Mouse (Mus musculus) small intestine, adult 2 months (tissue): ENCODE data around the gene Ppm1f.

Experiments
- CTCF ChIP-seq: fragments of 200-500 bp; IDR thresholded peaks from 2 replicates; pipeline ENCODE4 v1.5.1; 2012; ENCODE audit warnings: low read depth, mild to moderate bottlenecking, control low read depth, inconsistent platforms, low read length, moderate library complexity, mixed read lengths; ENCODE audit not compliant: insufficient replicate concordance, insufficient read length; ENCODE audit errors: extremely low read depth
- POLR2A ChIP-seq: fragments of 200-500 bp; IDR thresholded peaks from 2 replicates; pipeline ENCODE4 v1.6.1; 2012; ENCODE audit warnings: low read depth, mild to moderate bottlenecking, control low read depth, inconsistent platforms, low read length, moderate library complexity

DNA sequence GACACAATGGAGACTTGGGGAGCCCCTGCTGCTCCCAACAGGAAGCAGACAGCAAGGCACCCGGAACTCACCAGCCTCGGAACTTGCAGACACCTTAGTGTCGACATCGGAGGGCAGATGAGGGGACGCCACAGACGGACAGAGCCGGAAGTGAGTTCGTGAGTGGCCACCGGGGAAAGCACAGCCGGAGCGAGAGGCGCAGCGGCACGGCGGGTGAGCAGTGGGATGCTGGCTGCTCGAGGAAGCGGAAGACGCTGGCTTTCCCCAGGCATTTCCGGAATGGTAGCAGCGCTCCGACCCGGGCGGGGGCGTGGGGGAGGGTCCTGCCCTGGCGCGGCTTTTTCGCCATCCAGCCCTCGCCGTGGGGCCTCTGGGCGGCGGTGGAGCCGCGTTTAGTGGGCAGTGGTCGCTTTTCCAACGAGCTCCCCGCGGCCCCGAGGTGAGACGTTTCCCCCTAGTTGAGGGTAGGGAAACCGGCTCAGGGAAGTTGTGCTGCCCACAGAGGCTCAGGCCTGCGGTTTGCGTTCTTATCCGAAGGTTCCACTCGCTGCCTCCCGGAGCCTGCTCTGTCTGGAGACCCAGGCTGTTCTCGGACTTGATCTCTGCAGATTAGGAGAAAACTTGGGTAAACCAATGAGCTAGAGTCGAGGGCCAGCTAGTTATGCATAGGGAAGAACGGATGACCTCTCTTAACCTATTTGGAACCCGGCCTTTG lies 25.5 kb upstream of the Ppm1f start, which contains the start of the genes Top3b and Vpreb1:
- peak; percentile 32; the same call in 1 of the 2 replicates for TF ChIP-seq CTCF
- peak; percentile 57; the same call in 1 of the 2 replicates for TF ChIP-seq POLR2A
